ENCODE assay signal across 9 mouse cellular contexts in genomic region chr9:7961366-7962160, GRCm38 (mm10). TPM values are rescaled to one million over a fixed set of nuclear protein-coding genes. Genes with fewer than 3 reads are reported as not detected.
DNase-seq lines count a peak whose midpoint lies in the region; ATAC-seq lines count a peak whose summit lies in the region.
"Had no signal": no experiment of that assay in that cellular context is flagged by ENCODE, and none has a peak within 500 bp of the region (broad histone marks: within the 10 kb centered on the region; RNA-seq: fewer than 3 reads in every experiment).

No protein-coding gene starts in this region.

- ATAC-seq in heart, embryonic 13.5 days (ENCODE audit: extremely low read depth, insufficient number of reproducible peaks, low FRiP score, low TSS enrichment): no peak
- 0 out of 2 replicates have a peak, but pooled peaks have one; percentile 15 for ATAC-seq in neural tube, embryonic 12.5 days (ENCODE audit: low FRiP score, low read depth)

- intact Hi-C loops in left cerebral cortex, postnatal 4 days (cut with DNase I): no loop called here
- intact Hi-C loops in left cerebral cortex, postnatal 36 days (cut with DNase I): loop anchor here (5.0 kb wide), 1 partner anchor 41 kb away; the partner anchor contains the start of gene Yap1

- H3K27ac ChIP-seq in heart, embryonic 13.5 days (replicated peaks): peak overlapping the region; percentile 81
- no peak overlapping the region for H3K27ac ChIP-seq in neural tube, embryonic 12.5 days
- H3K27ac ChIP-seq: liver, embryonic 14.5 days had no signal

- no peaks in the 10 kb centered on the region for H3K9me3 ChIP-seq in heart, embryonic 13.5 days
- H3K9me3 ChIP-seq in neural tube, embryonic 12.5 days: no peaks in the 10 kb centered on the region

- DNase-seq in left cerebral cortex, postnatal 4 days: peak; percentile 39
- no peak for DNase-seq in left cerebral cortex, postnatal 36 days (ENCODE audit: low spot score in 2 of 2)
- DNase-seq in embryo, embryonic 10 days (ENCODE audit: low spot score): peak; percentile 81
- DNase-seq in kidney, postnatal 25 days: peak; percentile 43 to 58
- no peak for DNase-seq in right cerebral cortex, postnatal 36 days (ENCODE audit: low spot score in 2 of 2)
- DNase-seq in urinary bladder, adult 2 months (ENCODE audit: low spot score): no peak

- peak overlapping the region; percentile 23 for H3K4me2 ChIP-seq in heart, embryonic 13.5 days
- no peak overlapping the region; the same call in 1 of the 2 replicates for H3K4me2 ChIP-seq in neural tube, embryonic 12.5 days (replicated peaks)

- peak overlapping the region; percentile 42 for H3K9ac ChIP-seq in heart, embryonic 13.5 days
- H3K9ac ChIP-seq in neural tube, embryonic 12.5 days: no peak overlapping the region
- H3K9ac ChIP-seq: liver, embryonic 14.5 days had no signal

- no peak overlapping the region for H3K4me3 ChIP-seq in heart, embryonic 13.5 days
- H3K4me3 ChIP-seq in neural tube, embryonic 12.5 days: no peak overlapping the region

- peaks cover 76% of the 10 kb centered on the region for H3K4me1 ChIP-seq in heart, embryonic 13.5 days
- H3K4me1 ChIP-seq in neural tube, embryonic 12.5 days: peaks cover 17% of the 10 kb centered on the region

- H3K27me3 ChIP-seq in heart, embryonic 13.5 days (replicated peaks): no peaks in the 10 kb centered on the region
- no peaks in the 10 kb centered on the region for H3K27me3 ChIP-seq in neural tube, embryonic 12.5 days (replicated peaks)

- H3K36me3 ChIP-seq in heart, embryonic 13.5 days: peaks cover 37% of the 10 kb centered on the region
- no peaks in the 10 kb centered on the region for H3K36me3 ChIP-seq in neural tube, embryonic 12.5 days

- 32% methylated on average over 21 of the region's 21 CpGs for WGBS in heart, embryonic 13.5 days
- WGBS in neural tube, embryonic 12.5 days: 25% methylated on average over 21 of the region's 21 CpGs

RNA-seq across cellular contexts. Expression of gene Yap1, which starts 42.8 kb away (rescaled TPM):
- 10 to 100 TPM; 12.0 to 14.7 TPM for total RNA-seq in left cerebral cortex, postnatal 4 days (2021)
- total RNA-seq in left cerebral cortex, postnatal 36 days (2021): 10 to 100 TPM; 17.2 to 19.0 TPM
- 24.2 and 24.5 TPM in 2 replicates for polyA plus RNA-seq in heart, embryonic 13.5 days (2015; fragmentation: Nextera tagmentation; extraction: Ambion mirVana)
- polyA plus RNA-seq in neural tube, embryonic 12.5 days (2016; fragmentation: Nextera tagmentation; extraction: Ambion mirVana): 27.5 and 30.3 TPM in 2 replicates
- polyA plus RNA-seq in urinary bladder, adult 2 months (2012; rRNA removed): 47.6 and 77.0 TPM in 2 replicates

Comparison
In these comparisons a context has a peak if more than half of its experiments do, and no peak if none do; other contexts are left out.
1. DNase-seq: peak in left cerebral cortex, postnatal 4 days (single experiment), embryo, embryonic 10 days (single experiment) and kidney, postnatal 25 days (2 of 2); none in left cerebral cortex, postnatal 36 days (0 of 2), right cerebral cortex, postnatal 36 days (0 of 2) and urinary bladder, adult 2 months (single experiment).